Mouse (Mus musculus): ENCODE data around the gene Gm17584. TPM values are rescaled to one million over a fixed set of nuclear protein-coding genes. Genes with fewer than 3 reads are reported as not detected.
"Not testable (repeated sequence)": the region's sequence is repeated elsewhere in the genome, so short reads cannot be mapped to it uniquely, and the experiment has no call there.

The Gm17584 gene
- not detected in 2 replicates for polyA plus RNA-seq (2012; rRNA removed)

DNA sequence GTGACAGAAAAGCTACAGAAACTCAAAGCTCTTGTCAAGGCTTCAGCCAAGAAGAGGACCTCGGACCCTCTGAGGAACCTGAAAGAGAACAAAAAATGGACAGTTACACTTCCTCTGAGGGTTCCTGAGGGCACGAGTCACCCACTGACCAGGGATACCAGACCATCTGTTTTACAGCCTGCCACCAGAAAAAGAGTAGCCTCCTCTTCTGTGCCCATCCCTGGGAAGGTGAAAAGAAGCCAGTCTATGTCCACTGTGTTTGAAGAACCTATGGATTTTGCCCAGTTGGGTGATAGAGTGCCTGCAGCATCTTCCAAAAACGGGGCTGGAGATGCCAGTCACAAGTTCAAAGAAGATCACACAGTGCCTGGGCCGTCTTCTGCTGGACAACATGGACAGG, at the start of gene Gm17584:
Gm17584 (plus strand) TSS at position 301 of the 400 bp plus-strand sequence.
- not testable (repeated sequence) for DNase-seq (ENCODE audit: low read depth)

Other genes starting within 250 kb of the Gm17584 start
- gene Gm17469, start 129.3 kb downstream of the Gm17584 start, polyA plus RNA-seq (2012; rRNA removed), result not detected in 2 replicates

Measured in gonadal fat pad, adult 2 months (tissue).